Mouse (Mus musculus) MEL (cell line): Measurements from ENCODE around the gene Cabcoco1. TPM values are rescaled to one million over a fixed set of nuclear protein-coding genes. Genes with fewer than 3 reads are reported as not detected.

Experiments
- DNase-seq: peaks from one replicate; pipeline ENCODE4 v3.0.0; 2011; ENCODE audit warnings: low read depth, low spot score
- H3K27ac ChIP-seq: 2 replicates; pipeline ENCODE4 v1.5.1; 2012; ENCODE audit warnings: low read depth, mild to moderate bottlenecking, control low read depth, low read length, moderate library complexity; ENCODE audit not compliant: control insufficient read depth
- H3K27me3 ChIP-seq, 2 experiments: fragments of 150-350 bp in 1 of 2; sonication (generic) in 1 of 2; 2 replicates each; pipeline ENCODE4 v1.6.1; 2012; ENCODE audit warnings: low read length in 2 of 2, mild to moderate bottlenecking in 2 of 2, improper control_type of control experiment in 1 of 2, moderate library complexity in 1 of 2; ENCODE audit not compliant: insufficient read depth in 2 of 2, control insufficient read depth in 1 of 2
- H3K36me3 ChIP-seq, 2 experiments: 2 replicates each; pipeline ENCODE4 v1.6.1; 2012 to 2014; ENCODE audit warnings: low read length in 2 of 2, improper control_type of control experiment in 1 of 2, inconsistent platforms in 1 of 2, mild to moderate bottlenecking in 1 of 2; ENCODE audit not compliant: insufficient read depth in 2 of 2, control insufficient read depth in 1 of 2
- H3K4me1 ChIP-seq, 2 experiments: fragments of 150-350 bp in 1 of 2; sonication (generic) in 1 of 2; 2 replicates each; pipeline ENCODE4 v1.6.1; 2012; ENCODE audit warnings: low read length in 2 of 2, improper control_type of control experiment in 1 of 2, mild to moderate bottlenecking in 1 of 2; ENCODE audit not compliant: insufficient read depth in 2 of 2, control insufficient read depth in 1 of 2
- H3K4me3 ChIP-seq, 2 experiments: fragments of 150-350 bp in 1 of 2; sonication (generic) in 1 of 2; 2 replicates each; pipeline ENCODE4 v1.5.1; 2012; ENCODE audit warnings: low read depth in 2 of 2, low read length in 2 of 2, mild to moderate bottlenecking in 2 of 2, moderate library complexity in 2 of 2, control low read depth in 1 of 2, improper control_type of control experiment in 1 of 2; ENCODE audit not compliant: control insufficient read depth in 1 of 2, insufficient read depth in 1 of 2
- H3K79me2 ChIP-seq: 2 replicates; pipeline ENCODE4 v1.6.1; 2012; ENCODE audit warnings: mild to moderate bottlenecking, low read length, moderate library complexity; ENCODE audit not compliant: control insufficient read depth, poor library complexity, insufficient read depth
- H3K9ac ChIP-seq: 2 replicates; pipeline ENCODE4 v1.6.1; 2012; ENCODE audit warnings: low read depth, mild to moderate bottlenecking, control low read depth, low read length, moderate library complexity; ENCODE audit not compliant: control insufficient read depth, poor library complexity, severe bottlenecking
- H3K9me3 ChIP-seq: fragments of 150-350 bp; sonication (generic); replicated peaks from 2 replicates; pipeline ENCODE4 v1.6.1; 2012; ENCODE audit warnings: mild to moderate bottlenecking, low read length, improper control_type of control experiment, moderate library complexity; ENCODE audit not compliant: insufficient read depth
- CHD1 ChIP-seq: IDR thresholded peaks from 2 replicates; pipeline ENCODE4 v1.6.1; 2012; ENCODE audit warnings: low read depth, mild to moderate bottlenecking, inconsistent platforms, low read length, improper control_type of control experiment
- ELF1 ChIP-seq: IDR thresholded peaks from 2 replicates; pipeline ENCODE4 v1.6.1; 2014; ENCODE audit warnings: low read depth, mild to moderate bottlenecking, inconsistent platforms, low read length, improper control_type of control experiment, moderate library complexity
- EP300 ChIP-seq, 2 experiments: IDR thresholded peaks; 2 replicates each; pipeline ENCODE4 v1.6.1; 2011; ENCODE audit warnings: improper control_type of control experiment in 2 of 2, low read length in 2 of 2, low read depth in 1 of 2, mild to moderate bottlenecking in 1 of 2
- JUND ChIP-seq: IDR thresholded peaks from 2 replicates; pipeline ENCODE4 v1.6.1; 2011; ENCODE audit warnings: low read depth, mild to moderate bottlenecking, improper control_type of control experiment, low read length
- KAT2A ChIP-seq: conservative IDR thresholded peaks from 2 replicates; pipeline ENCODE4 v1.6.1; 2012; ENCODE audit warnings: low read depth, low read length, improper control_type of control experiment, inconsistent platforms
- MAFK ChIP-seq: IDR thresholded peaks from 2 replicates; pipeline ENCODE4 v1.6.1; 2011; ENCODE audit warnings: low read depth, mild to moderate bottlenecking, low read length, improper control_type of control experiment, borderline replicate concordance
- MAX ChIP-seq: IDR thresholded peaks from 2 replicates; pipeline ENCODE4 v1.6.1; 2011; ENCODE audit warnings: low read length, improper control_type of control experiment
- MAZ ChIP-seq: IDR thresholded peaks from 2 replicates; pipeline ENCODE4 v1.6.1; 2012; ENCODE audit warnings: low read depth, mild to moderate bottlenecking, inconsistent platforms, low read length, improper control_type of control experiment
- MEF2A ChIP-seq: IDR thresholded peaks from 2 replicates; pipeline ENCODE4 v1.6.1; 2014; ENCODE audit warnings: low read depth, mild to moderate bottlenecking, inconsistent platforms, low read length, improper control_type of control experiment; ENCODE audit not compliant: poor library complexity, insufficient replicate concordance, severe bottlenecking; ENCODE audit errors: extremely low read depth
- MXI1 ChIP-seq: IDR thresholded peaks from 2 replicates; pipeline ENCODE4 v1.6.1; 2011; ENCODE audit warnings: mild to moderate bottlenecking, low read depth, low read length, improper control_type of control experiment
- MYB ChIP-seq: IDR thresholded peaks from 2 replicates; pipeline ENCODE4 v1.6.1; 2011; ENCODE audit warnings: mild to moderate bottlenecking, low read depth, low read length, improper control_type of control experiment
- MYC ChIP-seq: IDR thresholded peaks from 2 replicates; pipeline ENCODE4 v1.6.1; 2011; ENCODE audit warnings: low read depth, mild to moderate bottlenecking, low read length, improper control_type of control experiment, moderate library complexity
- NELFE ChIP-seq: IDR thresholded peaks from 2 replicates; pipeline ENCODE4 v1.6.1; 2011; ENCODE audit warnings: low read depth, low read length, improper control_type of control experiment
- NRF1 ChIP-seq: IDR thresholded peaks from 2 replicates; pipeline ENCODE4 v1.6.1; 2014; ENCODE audit warnings: low read depth, mild to moderate bottlenecking, inconsistent platforms, low read length, improper control_type of control experiment, moderate library complexity; ENCODE audit not compliant: poor library complexity, insufficient read depth, severe bottlenecking
- POLR2A ChIP-seq, 2 experiments: IDR thresholded peaks; 2 replicates each; pipeline ENCODE4 v1.6.1; 2011 to 2012; ENCODE audit warnings: low read length in 2 of 2, mild to moderate bottlenecking in 2 of 2, control low read depth in 1 of 2, improper control_type of control experiment in 1 of 2, low read depth in 1 of 2, moderate library complexity in 1 of 2; ENCODE audit not compliant: control insufficient read depth in 1 of 2, insufficient read depth in 1 of 2, poor library complexity in 1 of 2
- POLR2AphosphoS2 ChIP-seq: IDR thresholded peaks from 2 replicates; pipeline ENCODE4 v1.6.1; 2011; ENCODE audit warnings: low read length, improper control_type of control experiment
- POLR2AphosphoS5 ChIP-seq: IDR thresholded peaks from 2 replicates; pipeline ENCODE4 v1.6.1; 2012; ENCODE audit warnings: low read depth, borderline replicate concordance, mild to moderate bottlenecking, inconsistent platforms, low read length, moderate library complexity, mixed read lengths
- RAD21 ChIP-seq: IDR thresholded peaks from 2 replicates; pipeline ENCODE4 v1.6.1; 2011; ENCODE audit warnings: mild to moderate bottlenecking, low read depth, low read length, improper control_type of control experiment
- RCOR1 ChIP-seq: IDR thresholded peaks from 2 replicates; pipeline ENCODE4 v1.6.1; 2012; ENCODE audit warnings: low read depth, mild to moderate bottlenecking, inconsistent platforms, low read length, improper control_type of control experiment
- SIN3A ChIP-seq: IDR thresholded peaks from 2 replicates; pipeline ENCODE4 v1.6.1; 2012; ENCODE audit warnings: low read length, improper control_type of control experiment, inconsistent platforms
- SMC3 ChIP-seq: IDR thresholded peaks from 2 replicates; pipeline ENCODE4 v1.6.1; 2011; ENCODE audit warnings: low read depth, low read length, improper control_type of control experiment
- TAL1 ChIP-seq: IDR thresholded peaks from 2 replicates; pipeline ENCODE4 v1.6.1; 2012; ENCODE audit warnings: mild to moderate bottlenecking, inconsistent platforms, low read length, moderate library complexity, mixed read lengths
- TBP ChIP-seq: IDR thresholded peaks from 2 replicates; pipeline ENCODE4 v1.8.0; 2011; ENCODE audit warnings: low read depth, low read length, improper control_type of control experiment
- TCF12 ChIP-seq: IDR thresholded peaks from 2 replicates; pipeline ENCODE4 v1.6.1; 2014; ENCODE audit warnings: low read depth, mild to moderate bottlenecking, inconsistent platforms, low read length, improper control_type of control experiment, moderate library complexity
- UBTF ChIP-seq: IDR thresholded peaks from 2 replicates; pipeline ENCODE4 v1.6.1; 2012; ENCODE audit warnings: low read depth, mild to moderate bottlenecking, inconsistent platforms, low read length, improper control_type of control experiment, moderate library complexity, borderline replicate concordance; ENCODE audit not compliant: insufficient read depth
- USF1 ChIP-seq: IDR thresholded peaks from 2 replicates; pipeline ENCODE4 v1.6.1; 2014; ENCODE audit warnings: low read depth, mild to moderate bottlenecking, inconsistent platforms, low read length, improper control_type of control experiment, moderate library complexity
- USF2 ChIP-seq, 2 experiments: IDR thresholded peaks; 2 replicates each; pipeline ENCODE4 v1.6.1; 2011 to 2012; ENCODE audit warnings: improper control_type of control experiment in 2 of 2, low read length in 2 of 2, borderline replicate concordance in 1 of 2, inconsistent platforms in 1 of 2, low read depth in 1 of 2, mild to moderate bottlenecking in 1 of 2; ENCODE audit not compliant: insufficient read depth in 1 of 2
- ZKSCAN1 ChIP-seq: IDR thresholded peaks from 2 replicates; pipeline ENCODE4 v1.6.1; 2012; ENCODE audit warnings: low read depth, mild to moderate bottlenecking, inconsistent platforms, low read length, improper control_type of control experiment, moderate library complexity
- ZMIZ1 ChIP-seq: IDR thresholded peaks from 2 replicates; pipeline ENCODE4 v1.6.1; 2012; ENCODE audit warnings: low read depth, mild to moderate bottlenecking, inconsistent platforms, low read length, improper control_type of control experiment, moderate library complexity
- ZNF384 ChIP-seq: IDR thresholded peaks from 2 replicates; pipeline ENCODE4 v1.6.1; 2012; ENCODE audit warnings: low read depth, mild to moderate bottlenecking, inconsistent platforms, low read length, improper control_type of control experiment
- polyA plus RNA-seq, 2 experiments: library from polyadenylated mRNA; stranded (reverse) in 1 of 2; unstranded in 1 of 2; fragments of >175 nt in 1 of 2; fragments of >200 nt in 1 of 2; gene quantifications; 2 replicates each; pipeline versions ENCODE4 v1.2.1 to v1.2.4; 2012; ENCODE audit warnings: low replicate concordance in 2 of 2, low read depth in 1 of 2; ENCODE audit not compliant: insufficient read length in 2 of 2, insufficient read depth in 1 of 2, missing spikeins in 1 of 2
- total RNA-seq: library from RNA; depleted of rRNA; stranded (reverse); fragments of 300-350 nt; gene quantifications from 2 replicates; pipeline ENCODE4 v1.2.3, GENCODE M21; 2012

Cabcoco1 gene
- total and polyA plus RNA-seq, 3 experiments: not detected

DNA sequence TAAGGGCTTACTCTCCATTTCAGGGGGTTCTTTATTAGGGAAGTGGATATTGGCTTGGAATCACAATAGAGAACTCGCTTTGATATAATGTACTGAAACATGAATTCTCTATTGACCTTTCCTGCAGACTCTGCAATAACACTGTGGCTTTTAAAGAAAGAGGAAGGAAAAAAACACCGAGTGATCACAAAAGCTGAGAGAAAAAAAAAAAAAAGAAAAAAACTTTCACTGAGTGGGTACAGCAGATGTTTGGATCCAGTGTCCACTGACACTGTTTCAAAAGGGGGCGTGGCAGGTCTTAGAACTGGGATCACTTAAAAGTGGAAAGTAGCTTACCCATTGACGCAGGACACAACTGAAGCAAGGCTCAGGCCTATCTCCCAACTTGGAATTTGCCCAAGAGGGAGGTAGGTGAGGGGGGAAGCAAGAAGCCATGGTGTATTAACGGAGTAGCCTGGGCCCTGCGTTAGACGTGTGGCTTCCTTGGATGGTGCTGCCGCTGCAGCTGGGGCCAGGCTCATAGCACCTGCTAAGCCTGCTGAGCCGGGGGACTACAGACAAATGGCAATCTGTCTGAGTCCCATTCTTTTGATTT, 107.6 kb downstream of the Cabcoco1 start:
- Histone ChIP-seq H3K36me3 (no peaks in the 10 kb centered on the region), H3K4me1 (no peaks in the 10 kb centered on the region), H3K27ac (no peak overlapping the region), H3K9ac (no peak overlapping the region), H3K4me3 (no peak overlapping the region), H3K27me3 (no peaks in the 10 kb centered on the region)
- TF ChIP-seq POLR2AphosphoS5: no peak
- no peak for TF ChIP-seq MXI1
- TF ChIP-seq ZKSCAN1: no peak
- TF ChIP-seq MAZ: no peak
- TF ChIP-seq, all 39 proteins: peak for 0
- Histone ChIP-seq H3K9me3 (no peaks in the 10 kb centered on the region), H3K79me2 (no peaks in the 10 kb centered on the region)
- no peak for DNase-seq

DNA sequence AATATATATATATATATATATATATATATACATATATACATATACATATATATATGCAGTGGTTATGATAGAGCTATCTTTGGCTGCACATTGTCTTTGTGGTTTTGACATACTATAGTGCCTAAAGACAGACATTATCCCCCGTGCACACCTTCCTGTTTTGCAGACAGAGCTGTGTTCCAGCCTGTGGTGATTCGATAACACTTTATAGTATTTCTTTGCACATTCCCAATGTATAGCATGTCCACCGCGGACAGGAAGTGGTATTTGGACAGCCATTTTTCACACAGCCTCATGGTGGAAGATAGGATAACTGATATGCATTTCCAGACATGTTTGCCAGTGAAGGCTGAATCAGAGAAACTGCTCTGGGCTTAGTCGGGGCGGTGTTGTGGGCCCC, 110.3 kb downstream of the Cabcoco1 start:
- DNase-seq: no peak
- Histone ChIP-seq H3K4me3 (no peak overlapping the region), H3K79me2 (no peaks in the 10 kb centered on the region)

DNA sequence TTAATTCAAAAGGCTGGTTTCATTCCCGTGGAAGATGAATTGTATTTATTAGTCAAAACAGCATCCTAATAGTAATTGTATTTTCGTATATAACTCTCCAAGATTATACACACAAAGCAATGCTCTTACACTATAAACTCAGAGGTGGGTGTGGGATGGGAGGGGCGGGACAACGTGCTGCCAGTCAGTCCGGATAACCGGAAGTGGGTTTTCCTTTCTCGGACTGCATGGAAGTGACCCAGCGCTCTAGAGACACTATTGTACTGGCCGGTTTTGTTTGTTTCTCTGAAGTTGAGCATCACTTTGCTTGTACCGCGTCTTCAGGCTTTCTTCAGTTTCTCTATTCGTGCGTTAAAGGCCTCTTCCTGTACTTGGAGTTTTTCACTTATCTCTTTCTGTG, 110.8 kb downstream of the Cabcoco1 start:
- Histone ChIP-seq H3K36me3 (no peaks in the 10 kb centered on the region), H3K4me1 (no peaks in the 10 kb centered on the region), H3K27ac (no peak overlapping the region), H3K4me3 (no peak overlapping the region), H3K9ac (no peak overlapping the region), H3K79me2 (no peaks in the 10 kb centered on the region), H3K27me3 (no peaks in the 10 kb centered on the region), H3K9me3 (no peaks in the 10 kb centered on the region)
- DNase-seq: no peak
- TF ChIP-seq POLR2AphosphoS2: no peak
- no peak for TF ChIP-seq TCF12
- TF ChIP-seq RCOR1: no peak
- TF ChIP-seq MEF2A: no peak
- no peak for TF ChIP-seq POLR2AphosphoS5
- no peak for TF ChIP-seq SMC3
- TF ChIP-seq ZNF384: no peak
- no peak for TF ChIP-seq MYB
- no peak for TF ChIP-seq USF2 (IDR thresholded peaks at IDR 0.05; ENCODE audit: borderline replicate concordance in 1 of 2, insufficient read depth in 1 of 2, low read depth in 1 of 2, low read length in 2 of 2)
- no peak for TF ChIP-seq TAL1
- TF ChIP-seq MAX: no peak
- TF ChIP-seq EP300 (IDR thresholded peaks at IDR 0.05; ENCODE audit: low read depth in 1 of 2, low read length in 2 of 2): no peak
- TF ChIP-seq USF1: no peak
- TF ChIP-seq ELF1: no peak
- TF ChIP-seq MAFK: no peak
- no peak for TF ChIP-seq MAZ
- TF ChIP-seq MXI1: no peak

More for the DNA sequence above, 110.3 kb downstream of the Cabcoco1 start:
- Histone ChIP-seq H3K27me3 (no peaks in the 10 kb centered on the region), H3K36me3 (no peaks in the 10 kb centered on the region), H3K9ac (no peak overlapping the region), H3K9me3 (no peaks in the 10 kb centered on the region), H3K27ac (no peak overlapping the region), H3K4me1 (no peaks in the 10 kb centered on the region)
- TF ChIP-seq CHD1 (no peak), UBTF (no peak), RAD21 (no peak), NELFE (no peak), NRF1 (no peak), JUND (no peak), MYC (no peak), ZMIZ1 (no peak), MXI1 (no peak), TAL1 (no peak), KAT2A (no peak), POLR2AphosphoS2 (no peak), USF2 (IDR thresholded peaks at IDR 0.05; ENCODE audit: borderline replicate concordance in 1 of 2, insufficient read depth in 1 of 2, low read depth in 1 of 2, low read length in 2 of 2) (no peak), SIN3A (no peak), RCOR1 (no peak), POLR2A (IDR thresholded peaks at IDR 0.05; ENCODE audit: control insufficient read depth in 1 of 2, insufficient read depth in 1 of 2, low read depth in 1 of 2, low read length in 2 of 2, poor library complexity in 1 of 2) (no peak), MAZ (no peak), MAX (no peak), TBP (no peak), POLR2AphosphoS5 (no peak)
